Mouse (Mus musculus): ENCODE measurements around the gene Ubtd2.

GRCm38 (mm10) chr11:32566184-32566583 is 111.0 kb downstream of the Ubtd2 start:
- no peak for TF ChIP-seq EP300 (optimal IDR thresholded peaks at IDR 0.05)
- no peak for TF ChIP-seq CTCF (IDR thresholded peaks at IDR 0.05; ENCODE audit: low read depth)

All from stomach, postnatal 0 days (tissue).